Mouse (Mus musculus) lung, postnatal 36 days (tissue): ENCODE measurements around the gene Gxylt1.
"Not testable (repeated sequence)": the region's sequence is repeated elsewhere in the genome, so short reads cannot be mapped to it uniquely, and the experiment has no call there.

Experiments
- DNase-seq: peaks from one replicate; pipeline ENCODE4 v3.0.0; 2022; ENCODE audit warnings: mixed read lengths

The Gxylt1 gene

GRCm38 (mm10) chr15:93274679-93275583 lies at the start of gene Gxylt1:
Gene Gxylt1 (minus strand): TSS chr15:93275179.
- peak; percentile 99 for DNase-seq

DNA sequence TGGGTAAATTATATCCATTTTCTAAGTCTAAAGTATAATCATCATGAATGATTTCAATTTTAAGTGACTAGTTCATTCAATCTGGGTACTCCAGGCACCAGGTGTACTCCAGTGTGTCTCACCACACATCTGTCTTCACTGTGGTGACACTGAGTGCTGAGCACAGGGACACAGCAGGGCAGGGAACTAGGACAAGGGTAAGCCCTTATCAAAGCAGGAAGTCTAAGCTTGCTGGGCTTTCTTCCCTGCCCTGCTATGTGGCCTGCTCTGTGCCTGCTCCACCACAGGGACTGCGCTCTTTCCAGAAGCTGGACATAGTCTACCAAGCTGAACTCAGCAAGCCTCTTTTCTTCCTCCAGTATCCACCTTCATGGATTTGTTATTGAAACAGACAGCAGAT lies 43.8 kb upstream of the Gxylt1 start:
- DNase-seq, result peak; percentile 37

GRCm38 (mm10) chr15:93310304-93310703 lies 35.3 kb upstream of the Gxylt1 start:
- not testable (repeated sequence) for DNase-seq

GRCm38 (mm10) chr15:93298197-93298596 lies 23.2 kb upstream of the Gxylt1 start:
- DNase-seq, result no peak

GRCm38 (mm10) chr15:93294483-93294882 lies 19.5 kb upstream of the Gxylt1 start:
- DNase-seq, result no peak

DNA sequence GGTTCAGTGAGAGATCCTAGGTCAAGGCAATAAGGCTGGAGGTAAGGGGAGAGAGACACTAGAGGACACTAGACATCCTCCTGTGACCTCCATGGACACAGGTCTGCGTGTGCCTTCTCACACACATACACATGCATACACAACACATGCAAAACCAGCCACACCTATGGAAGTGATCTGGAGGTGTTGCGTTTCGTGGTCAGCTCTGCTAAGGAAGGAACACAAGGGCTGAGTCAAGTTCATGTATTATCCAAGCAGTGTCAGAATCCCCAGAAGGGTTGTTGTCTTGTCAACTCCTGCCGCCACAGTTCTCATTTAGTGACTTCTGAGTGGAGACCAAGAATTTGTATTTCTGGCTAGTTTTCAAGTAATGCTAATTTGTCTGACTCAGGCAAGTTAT lies 13.3 kb upstream of the Gxylt1 start:
- no peak for DNase-seq

GRCm38 (mm10) chr15:93287628-93288027 lies 12.6 kb upstream of the Gxylt1 start:
- DNase-seq, result no peak

- no peak for DNase-seq
Observed at GRCm38 (mm10) chr15:93285244-93285643, 10.3 kb upstream of the Gxylt1 start.

DNA sequence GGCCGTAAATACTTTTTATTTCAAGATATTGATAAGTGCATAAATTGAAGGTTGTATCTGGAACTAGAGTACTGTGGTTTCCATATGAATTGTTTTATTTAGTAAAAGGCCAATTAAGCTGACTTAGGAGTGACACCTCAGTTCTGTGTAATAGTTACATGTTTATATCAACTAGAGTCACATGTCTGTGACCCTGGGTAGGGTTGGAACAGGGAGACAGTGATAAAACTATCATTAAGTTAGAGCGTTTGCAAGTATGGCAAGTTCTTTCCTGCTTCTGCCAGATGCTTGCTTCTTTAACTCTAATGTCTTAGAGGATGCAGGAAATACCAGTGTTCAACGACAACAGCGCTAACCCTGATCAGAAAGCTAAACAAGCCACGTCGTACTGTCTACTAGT lies 9.3 kb upstream of the Gxylt1 start:
- DNase-seq, result no peak

DNA sequence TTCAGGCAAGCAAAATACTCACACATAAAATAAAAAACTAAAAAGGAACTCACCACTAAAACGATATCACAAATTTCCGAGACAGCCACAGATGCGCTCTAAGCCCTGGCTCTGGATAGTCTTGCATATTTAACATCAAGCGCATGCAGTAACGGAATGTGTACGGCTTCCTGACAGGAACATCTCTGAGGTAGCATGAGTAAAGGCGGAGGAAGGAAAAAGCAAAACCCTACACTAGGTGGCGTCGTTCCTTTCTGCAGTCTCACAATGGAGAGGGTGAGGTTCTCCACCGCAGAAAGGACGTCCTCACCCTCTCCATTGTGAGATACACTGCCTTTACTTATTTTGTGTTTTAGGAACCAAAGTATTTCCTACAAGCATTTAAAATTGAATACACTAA lies 8.4 kb upstream of the Gxylt1 start:
- peak; percentile 39 for DNase-seq

- DNase-seq, result peak; percentile 27
Observed at GRCm38 (mm10) chr15:93276276-93276675, 1.3 kb upstream of the Gxylt1 start.

GRCm38 (mm10) chr15:93275623-93276022 lies 644 bp upstream of the Gxylt1 start:
- peak; percentile 54 for DNase-seq

GRCm38 (mm10) chr15:93273788-93274678 lies 946 bp downstream of the Gxylt1 start:
- no peak for DNase-seq

DNA sequence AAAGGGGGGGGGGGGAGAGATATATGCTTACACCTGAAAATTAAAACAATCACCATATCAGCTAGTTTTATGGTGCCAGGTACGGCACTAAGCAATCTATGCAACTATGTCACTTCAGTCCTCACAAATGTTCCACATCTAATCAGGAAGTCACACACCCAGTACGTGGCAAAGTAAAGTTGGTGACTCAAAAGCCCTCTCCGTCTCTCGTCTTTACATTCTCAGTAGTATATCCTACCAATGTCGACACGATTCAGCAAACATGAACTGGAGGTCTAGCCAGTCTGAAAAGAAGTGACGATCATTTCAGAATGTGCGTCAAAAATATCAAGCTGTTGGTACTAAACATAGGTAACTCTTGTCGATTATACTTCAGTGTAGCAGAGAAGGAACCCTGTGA lies 2.0 kb downstream of the Gxylt1 start:
- no peak for DNase-seq

DNA sequence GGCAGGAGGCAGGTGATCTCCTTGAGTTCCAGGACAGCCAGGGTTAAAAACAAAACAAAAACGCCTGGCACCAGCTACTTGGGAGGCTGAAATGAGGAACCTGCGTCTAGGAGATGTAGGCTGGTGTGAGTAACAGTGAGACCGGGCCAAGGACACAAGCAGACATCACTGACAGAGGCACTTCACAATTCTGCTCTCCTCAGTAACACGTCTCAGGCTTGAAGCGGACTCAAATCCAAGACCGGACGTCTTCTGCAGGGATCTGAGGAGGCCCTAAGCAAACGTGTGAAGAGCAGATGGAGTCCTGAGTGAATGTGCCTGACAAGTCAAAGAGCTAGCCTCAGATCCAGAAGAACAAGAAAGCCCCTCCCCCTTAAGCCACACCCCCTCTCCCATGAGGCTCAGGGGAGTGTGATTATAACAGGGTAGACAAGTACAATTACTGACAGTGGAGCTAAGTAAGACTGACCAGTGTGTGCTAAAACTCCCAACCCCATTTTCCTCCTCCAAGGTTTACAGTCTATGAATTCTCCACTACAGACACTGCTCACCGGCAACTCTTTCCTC lies 4.6 kb downstream of the Gxylt1 start:
- DNase-seq, result peak; percentile 27

GRCm38 (mm10) chr15:93269572-93269971 lies 5.4 kb downstream of the Gxylt1 start:
- no peak for DNase-seq

- peak; percentile 43 for DNase-seq
Observed at GRCm38 (mm10) chr15:93268001-93268400, 7.0 kb downstream of the Gxylt1 start.

- no peak for DNase-seq
Observed at GRCm38 (mm10) chr15:93267479-93267878, 7.5 kb downstream of the Gxylt1 start.

DNA sequence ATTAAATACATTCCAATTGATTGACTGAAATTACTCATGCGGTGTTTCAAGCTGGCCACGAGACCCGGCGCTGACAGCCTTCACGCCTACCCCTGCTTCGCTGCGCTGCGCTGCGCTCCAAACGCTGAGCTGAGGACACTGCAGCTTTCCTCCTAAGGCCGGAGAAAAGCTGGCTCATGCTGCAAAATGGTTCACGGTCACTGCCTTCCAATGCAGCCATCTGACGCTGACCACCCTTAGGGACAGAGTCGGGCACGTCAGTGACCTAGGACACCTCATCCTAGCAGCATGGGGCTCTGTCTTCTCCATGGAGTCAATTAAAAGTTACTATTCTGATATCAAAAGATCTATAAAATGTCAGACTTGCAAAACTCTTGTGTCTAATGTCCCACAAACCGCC lies 8.6 kb downstream of the Gxylt1 start:
- no peak for DNase-seq

DNA sequence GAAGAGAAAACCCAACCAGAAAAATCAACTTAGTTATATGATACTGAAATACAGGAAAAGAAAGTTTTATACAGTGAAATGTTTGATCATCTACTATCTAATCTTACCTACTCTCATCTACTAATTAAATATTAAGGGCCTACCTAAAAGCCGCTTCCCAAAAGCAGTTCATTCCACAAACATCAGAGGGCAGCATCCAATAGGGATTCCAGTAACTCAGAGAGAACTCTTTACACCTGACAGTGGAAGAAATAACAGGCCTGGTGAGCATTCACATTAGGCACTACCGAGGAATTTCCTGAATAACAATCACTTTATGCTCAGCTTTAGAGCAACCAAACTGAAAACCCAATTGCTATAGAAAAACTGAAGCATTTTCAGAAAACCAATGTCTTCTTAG lies 9.3 kb downstream of the Gxylt1 start:
- DNase-seq, result peak; percentile 86

DNA sequence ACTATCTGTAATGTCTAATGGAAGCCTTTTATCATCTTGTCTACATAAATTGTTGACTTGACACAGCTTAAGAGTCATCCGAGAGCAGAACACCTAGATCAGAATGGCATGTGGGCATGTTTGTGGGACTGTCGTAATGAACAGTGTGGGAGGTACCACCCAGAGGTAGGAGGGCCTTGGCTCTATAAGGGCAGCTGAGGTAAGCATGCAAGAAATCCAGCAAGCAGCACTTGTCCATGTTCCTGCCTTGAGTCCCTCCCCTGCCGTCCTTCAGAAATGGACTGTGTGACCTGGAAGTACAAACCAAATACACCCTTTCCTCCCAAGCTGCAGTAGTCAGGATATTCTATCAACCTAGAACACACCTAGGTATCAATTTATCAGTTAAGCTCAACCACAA lies 9.7 kb downstream of the Gxylt1 start:
- no peak for DNase-seq

DNA sequence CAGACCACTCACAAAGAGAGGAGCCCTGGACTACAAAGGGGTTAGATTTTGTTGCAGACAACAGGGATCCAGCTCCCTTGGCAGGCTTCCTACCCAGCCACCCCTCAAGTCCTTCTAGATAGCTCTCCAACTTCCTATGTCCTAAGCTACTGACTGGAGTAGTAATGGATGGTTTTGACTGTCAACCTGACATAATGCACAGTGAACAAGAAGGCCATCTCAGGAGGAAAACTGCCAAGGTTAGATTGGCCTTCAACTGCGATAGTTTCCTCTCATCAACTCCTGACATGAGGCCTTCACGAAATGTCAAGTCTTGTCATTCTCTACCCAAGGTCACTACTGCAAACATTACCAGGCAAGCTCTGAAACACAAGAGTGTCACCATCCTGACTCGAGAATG lies 10.8 kb downstream of the Gxylt1 start:
- DNase-seq, result no peak

DNA sequence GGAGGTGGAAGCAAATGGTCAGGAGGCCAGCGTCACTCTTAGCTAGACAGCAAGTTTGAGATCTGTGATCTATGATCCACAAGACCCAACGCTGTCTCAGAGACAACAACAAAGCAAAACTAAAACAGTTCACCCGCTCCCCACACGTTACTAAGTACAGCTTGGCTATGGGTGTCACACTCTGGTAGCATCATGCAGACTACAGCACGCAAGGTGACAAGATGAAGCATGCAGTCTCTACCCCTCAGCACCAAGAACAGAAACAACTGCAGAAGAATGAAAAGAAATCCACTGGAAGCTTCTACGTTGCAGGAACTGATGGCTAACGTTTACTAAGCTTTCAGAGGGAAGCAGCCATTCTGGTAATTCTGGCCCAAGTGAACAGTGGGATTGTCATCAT lies 11.4 kb downstream of the Gxylt1 start:
- DNase-seq, result no peak
